Mouse (Mus musculus) megakaryocyte progenitor cell, adult 5-6 weeks (primary cell): ENCODE data around the gene 9430038I01Rik. TPM values are rescaled to one million over a fixed set of nuclear protein-coding genes. Genes with fewer than 3 reads are reported as not detected.
A peak's percentile ranks its signal among the peaks of the same experiment; 100 is the strongest.
"Not testable (repeated sequence)": the region's sequence is repeated elsewhere in the genome, so short reads cannot be mapped to it uniquely, and the experiment has no call there.

Experiments
- ATAC-seq: replicated peaks from 2 replicates; pipeline ENCODE4 v1.8.0; 2016; ENCODE audit warnings: mild to moderate bottlenecking, moderate TSS enrichment, inconsistent platforms; ENCODE audit not compliant: poor library complexity
- total RNA-seq, 2 experiments: library from RNA; stranded (forward) in 1 of 2; stranded (reverse) in 1 of 2; fragments of 157-497, 149-512 nt in 1 of 2; fragments of 200-1000 nt in 1 of 2; gene quantifications; 2 replicates each; pipeline versions ENCODE4 v1.2.3 to v1.2.4; 2015 to 2017

9430038I01Rik gene
- total RNA-seq (2015) = 13.1 and 16.8 TPM in 2 replicates
- 11.8 and 16.3 TPM in 2 replicates for total RNA-seq (2017)

DNA sequence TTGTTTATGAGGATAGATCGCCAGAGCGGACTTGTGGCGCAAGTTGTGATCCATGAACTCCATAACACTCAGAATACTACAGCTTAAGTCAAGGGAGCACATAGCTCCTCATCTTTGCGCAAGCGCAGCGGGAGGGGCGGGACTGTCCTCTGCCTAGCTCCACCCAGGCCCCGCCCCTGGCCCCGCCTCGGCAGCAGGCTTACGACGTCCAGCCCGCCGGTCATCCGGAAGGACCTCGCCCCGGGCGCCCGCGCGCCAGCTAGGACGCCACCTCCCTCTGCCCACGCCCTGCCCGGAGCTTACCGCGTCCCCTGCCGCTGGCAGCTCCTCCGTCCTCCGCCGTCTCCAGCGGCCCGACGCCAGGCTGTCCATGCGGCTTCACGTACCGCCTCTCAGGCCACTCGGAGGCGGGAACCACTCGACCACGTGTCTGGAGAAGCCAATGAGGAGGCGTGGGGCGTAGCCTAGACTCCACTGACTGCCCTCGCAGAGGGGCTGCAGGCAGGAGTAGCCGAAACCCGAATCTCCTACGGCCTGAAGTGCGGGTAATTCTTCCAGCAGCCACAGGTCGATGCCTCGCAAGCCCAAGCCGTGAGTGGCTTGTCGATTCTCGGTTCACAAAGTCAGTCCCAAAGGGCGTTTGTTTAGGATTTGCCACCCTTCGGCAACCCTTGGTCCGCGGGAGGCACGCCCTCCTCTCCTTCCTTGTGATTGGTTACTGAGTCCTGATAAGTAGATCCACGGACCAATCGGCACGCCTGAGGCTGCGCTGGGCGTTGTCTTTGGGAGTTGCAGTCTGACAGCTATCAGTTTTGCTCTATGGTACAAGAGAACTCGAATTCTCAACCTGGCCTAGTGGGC lies at the start of gene 9430038I01Rik:
9430038I01Rik (minus strand) TSS at position 426 of the 861 bp plus-strand sequence.
- peak; percentile 90 for ATAC-seq

DNA sequence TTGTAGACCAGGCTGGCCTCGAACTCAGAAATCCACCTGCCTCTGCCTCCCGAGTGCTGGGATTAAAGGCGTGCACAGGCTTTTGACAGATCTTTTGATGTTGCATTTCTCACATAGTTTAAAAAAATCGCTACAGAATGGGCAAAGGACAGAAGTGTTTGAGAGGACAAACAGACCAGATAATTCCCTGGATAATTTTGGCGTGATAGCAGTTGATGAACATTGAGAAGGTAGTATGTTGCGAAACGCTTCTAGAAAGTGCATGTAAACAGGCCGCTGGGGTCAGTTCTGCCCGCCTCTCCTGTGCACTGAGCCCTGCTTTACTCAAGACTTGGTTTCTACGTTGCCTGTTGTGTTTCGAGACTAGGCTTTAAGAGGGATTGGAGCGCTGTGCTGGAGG lies 34.8 kb upstream of the 9430038I01Rik start:
- ATAC-seq = no peak

DNA sequence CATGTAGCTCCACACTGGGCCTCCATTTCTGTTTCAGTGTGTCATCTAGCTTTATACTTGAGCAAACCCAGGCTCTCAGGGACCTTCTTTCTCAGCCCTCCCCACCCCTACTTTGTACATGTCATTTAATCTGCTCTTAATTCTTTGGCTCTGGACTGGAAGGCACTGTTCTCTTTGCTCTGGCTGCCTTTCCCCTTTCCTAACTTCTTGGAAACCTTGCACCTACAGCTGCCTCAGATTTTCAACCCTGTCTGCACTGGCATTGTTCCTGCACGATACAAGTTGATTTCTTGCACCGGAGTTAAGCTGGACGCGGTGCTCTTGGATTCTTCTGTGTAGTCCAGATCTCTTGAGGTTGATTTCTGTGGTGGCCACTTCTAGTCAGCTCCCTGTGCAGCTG lies 32.4 kb upstream of the 9430038I01Rik start:
- ATAC-seq = no peak

DNA sequence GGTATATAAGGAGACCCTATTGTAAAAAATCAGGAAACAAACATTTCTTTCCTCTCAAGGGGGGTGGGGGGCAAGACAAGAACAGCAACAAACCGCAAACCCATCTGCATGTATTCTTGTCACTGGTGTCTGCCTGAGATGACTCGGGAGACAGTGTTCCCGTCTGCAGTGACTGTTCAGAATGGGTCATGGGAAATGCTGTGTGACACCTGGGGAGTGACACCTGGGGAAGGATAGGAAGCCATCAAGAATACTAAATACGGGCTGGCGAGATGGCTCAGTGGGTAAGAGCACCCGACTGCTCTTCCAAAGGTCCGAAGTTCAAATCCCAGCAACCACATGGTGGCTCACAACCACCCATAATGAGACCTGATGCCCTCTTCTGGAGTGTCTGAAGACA lies 28.4 kb upstream of the 9430038I01Rik start:
- not testable (repeated sequence) for ATAC-seq

DNA sequence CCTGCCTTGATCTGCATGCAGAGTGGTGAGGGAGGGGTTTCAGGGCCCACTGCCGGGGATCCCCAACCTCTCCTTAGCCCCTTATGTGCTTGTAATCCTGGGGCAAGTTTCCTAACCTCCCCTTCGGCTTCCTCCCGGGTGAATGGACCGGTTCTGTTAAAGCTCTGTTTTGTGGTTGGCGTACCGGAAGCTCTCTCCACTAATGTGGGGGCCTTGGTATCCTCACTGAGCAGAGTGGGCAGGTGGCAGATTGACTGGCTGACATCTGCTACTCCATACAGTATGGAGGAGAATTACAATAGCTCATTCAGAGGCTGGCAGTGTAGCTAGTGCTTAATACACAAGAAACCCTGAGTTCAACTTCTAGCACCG lies 27.6 kb upstream of the 9430038I01Rik start:
- ATAC-seq = peak; percentile 29

DNA sequence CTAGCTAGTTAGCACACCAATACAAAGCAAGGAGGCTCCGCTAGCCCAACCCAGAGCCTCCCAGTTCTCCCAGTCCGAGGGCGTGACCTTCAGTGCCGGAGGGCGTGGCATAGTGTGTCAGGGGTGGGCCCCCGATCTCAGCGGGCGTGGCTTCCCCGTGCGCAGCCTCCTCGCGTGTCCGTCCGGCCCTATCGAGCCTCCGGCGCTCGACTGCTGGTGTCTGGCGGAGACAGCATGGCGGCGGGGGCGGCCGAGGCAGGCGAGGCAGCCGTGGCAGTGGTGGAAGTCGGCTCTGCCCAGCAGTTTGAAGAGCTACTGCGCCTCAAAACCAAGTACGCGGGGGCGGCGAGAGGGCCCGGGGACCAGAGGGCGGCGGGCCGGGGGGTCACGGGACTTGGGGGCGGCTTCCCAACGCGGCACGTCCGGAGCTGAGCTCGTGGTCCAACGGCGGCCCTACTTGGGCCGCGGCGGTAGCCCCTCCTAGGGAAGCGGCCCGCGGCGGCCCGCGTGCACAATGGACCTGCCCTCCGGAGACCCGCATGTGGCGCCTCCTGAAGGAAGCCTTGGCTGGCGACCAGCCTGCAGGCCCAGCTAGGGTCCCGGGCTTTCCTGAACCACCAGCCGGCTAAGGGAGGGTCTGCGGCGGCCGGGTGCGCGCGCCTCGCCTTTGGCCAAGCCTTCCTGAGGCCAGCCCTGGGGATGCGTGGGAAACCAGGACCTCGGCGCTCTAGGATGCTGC lies 27.0 kb upstream of the 9430038I01Rik start, which contains the start of gene Glrx3:
Glrx3 (plus strand) TSS at position 175 of the 739 bp plus-strand sequence.
- ATAC-seq = peak; percentile 97

DNA sequence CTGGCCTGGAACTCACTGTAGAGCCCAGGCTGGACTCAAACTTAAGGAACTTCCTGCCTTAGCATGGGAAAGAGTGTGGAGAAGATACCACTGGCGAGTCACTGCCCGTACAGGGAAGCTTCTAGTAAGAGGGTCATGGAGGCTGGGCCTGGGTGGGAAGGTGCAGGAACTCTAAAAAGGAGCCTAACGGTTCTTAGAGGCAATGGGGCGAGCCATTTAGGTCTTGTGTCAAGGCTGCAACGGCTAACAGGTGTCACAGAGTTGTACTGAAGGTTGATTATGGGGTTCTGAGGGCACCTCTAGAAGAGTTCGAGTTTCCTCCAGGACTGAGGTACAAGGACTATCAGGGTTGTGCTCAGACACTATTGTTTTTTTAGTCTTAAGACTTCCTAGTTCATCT lies 26.3 kb upstream of the 9430038I01Rik start:
- no peak for ATAC-seq

DNA sequence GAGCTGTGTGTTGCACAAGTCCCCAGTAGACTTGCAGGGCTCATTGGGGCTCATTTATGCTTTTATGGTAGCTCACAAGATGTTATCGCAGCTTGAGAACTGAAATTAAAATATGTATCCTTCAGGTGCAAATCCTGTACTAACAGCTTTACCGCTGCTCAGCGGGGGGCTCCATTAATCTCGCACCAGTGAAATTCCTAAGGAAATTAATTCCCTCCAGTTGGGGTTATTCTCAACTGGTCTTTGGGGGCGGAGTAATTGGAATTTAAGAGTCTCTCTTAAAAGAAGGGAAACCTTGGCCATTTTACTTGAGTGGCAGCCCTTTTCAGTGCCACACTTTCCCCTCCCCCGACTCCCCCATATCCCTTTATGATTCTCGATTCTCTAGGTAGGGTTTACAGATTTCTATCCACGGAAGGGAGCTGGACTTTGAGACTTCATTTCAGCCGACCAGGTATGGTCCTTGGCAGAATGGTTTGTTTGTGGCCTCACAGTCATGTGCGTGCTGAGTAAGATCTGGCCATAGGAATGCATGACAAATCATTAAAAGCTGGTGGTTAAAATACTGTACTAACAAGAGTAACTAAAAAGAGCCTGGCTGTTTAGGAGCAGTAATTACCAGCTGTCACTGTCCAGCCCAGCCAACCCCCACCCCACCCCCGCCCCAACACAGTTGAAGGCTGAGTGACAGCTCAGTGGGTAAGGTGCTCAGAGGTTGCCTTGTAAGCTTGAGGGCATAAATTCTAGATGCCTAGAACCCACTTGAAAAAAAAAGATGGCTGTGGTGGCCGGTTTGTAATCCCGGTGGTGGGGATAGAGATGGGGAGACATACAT lies 21.4 kb upstream of the 9430038I01Rik start:
- no peak for ATAC-seq

DNA sequence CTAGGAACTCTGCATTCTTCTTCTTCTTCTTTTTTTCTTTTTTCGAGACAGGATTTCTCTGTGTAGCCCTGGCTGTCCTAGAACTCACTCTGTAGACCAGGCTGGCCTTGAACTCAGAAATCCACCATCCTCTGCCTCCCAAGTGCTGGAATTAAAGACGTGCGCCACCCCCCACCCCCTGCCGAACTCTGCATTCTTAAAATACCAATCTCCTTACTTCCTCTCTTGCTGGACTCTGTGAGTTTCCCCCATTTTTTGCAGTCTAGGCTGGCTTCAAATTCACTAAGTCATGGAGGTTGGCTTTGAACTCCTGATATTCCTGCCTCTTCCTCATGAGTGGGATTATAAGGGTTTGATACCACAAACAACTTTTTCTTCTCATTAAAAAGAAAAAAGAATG lies 16.1 kb upstream of the 9430038I01Rik start:
- ATAC-seq = no peak

DNA sequence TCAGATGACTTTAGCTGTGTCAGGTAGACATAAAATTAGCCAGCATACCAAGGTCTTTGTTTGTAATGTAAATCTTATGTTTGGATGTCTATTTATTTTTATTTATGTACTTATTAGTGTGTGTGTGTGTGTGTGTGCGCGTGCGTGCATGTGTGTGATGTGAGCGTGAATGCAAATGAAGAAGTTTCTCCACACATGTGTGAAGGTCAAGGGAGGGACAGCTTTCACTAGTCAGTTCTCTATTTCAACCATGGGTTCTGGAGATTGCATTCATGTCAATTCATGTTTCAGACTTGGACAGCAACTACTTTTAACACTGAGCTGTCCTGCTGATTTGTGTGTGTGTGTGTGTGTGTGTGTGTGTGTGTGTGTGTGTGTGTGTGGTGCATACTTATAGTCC lies 10.7 kb upstream of the 9430038I01Rik start:
- 0 out of 2 replicates have a peak, but pooled peaks have one; percentile 26 for ATAC-seq

DNA sequence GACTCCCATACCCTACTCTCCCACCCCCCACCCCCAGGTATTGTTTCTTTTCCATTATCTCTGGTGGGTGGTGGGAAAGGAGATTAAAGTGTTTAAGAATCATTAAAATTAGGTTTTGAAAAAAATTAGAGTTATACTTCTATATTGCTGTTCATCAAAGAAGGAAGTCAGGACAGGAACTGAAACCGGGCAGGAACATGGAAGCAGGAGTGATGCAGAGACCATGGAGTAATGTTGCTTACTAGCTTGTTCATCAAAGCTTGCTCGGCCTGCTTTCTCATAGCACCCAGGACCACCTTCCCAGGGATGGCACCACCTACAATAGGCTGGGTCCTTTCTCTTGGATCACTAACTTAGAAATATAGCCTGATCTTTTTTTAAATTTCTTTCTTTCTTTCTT lies 10.0 kb upstream of the 9430038I01Rik start:
- ATAC-seq = peak; percentile 72

DNA sequence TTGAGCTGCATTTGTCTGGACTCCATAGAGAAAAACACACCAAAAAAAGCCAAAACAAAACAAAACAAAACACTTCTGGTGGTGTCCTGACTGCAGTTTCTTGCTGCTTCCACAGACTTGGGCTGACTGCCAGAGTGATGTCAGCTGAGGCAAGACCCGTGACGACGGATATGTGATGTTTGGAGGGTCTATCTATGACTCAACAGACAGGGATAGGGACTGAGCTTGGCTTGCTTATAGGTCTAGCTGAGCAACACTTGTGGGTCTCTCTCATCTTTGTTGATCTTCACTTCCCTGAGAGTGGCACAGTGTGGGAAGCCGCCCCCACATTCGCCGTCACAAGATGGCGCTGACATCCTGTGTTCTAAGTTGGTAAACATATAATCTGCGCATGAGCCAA lies 4.1 kb upstream of the 9430038I01Rik start:
- ATAC-seq = no peak

DNA sequence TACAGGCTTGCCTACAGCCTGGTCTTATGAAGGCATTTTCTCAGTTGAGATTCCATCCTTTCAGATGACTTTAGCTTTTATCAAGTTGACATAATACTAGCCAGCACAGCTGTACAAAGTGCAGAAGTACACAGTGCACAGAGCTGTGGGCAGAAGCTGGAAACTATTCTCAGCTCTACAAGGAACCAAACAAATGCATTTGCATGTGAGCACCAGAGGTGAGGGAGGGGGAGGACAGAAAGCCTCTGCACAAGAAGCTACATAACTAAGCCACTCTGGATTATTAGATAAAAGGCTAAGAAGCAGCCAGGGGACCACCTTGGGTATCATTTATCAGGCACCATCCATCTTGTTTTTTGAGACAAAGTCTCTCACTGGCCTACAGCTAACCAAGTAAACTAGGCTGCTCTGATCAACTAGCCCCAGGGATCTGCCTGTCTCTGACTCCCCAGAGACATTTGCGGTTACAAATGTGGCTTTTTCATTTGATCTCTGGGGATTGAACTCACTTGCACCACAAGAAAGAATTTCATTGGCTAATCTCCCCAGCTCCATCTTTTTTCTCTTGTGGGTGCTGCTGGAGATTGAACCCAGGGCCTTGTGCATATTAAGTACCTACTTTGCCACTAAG lies 3.0 kb downstream of the 9430038I01Rik start:
- no peak for ATAC-seq

DNA sequence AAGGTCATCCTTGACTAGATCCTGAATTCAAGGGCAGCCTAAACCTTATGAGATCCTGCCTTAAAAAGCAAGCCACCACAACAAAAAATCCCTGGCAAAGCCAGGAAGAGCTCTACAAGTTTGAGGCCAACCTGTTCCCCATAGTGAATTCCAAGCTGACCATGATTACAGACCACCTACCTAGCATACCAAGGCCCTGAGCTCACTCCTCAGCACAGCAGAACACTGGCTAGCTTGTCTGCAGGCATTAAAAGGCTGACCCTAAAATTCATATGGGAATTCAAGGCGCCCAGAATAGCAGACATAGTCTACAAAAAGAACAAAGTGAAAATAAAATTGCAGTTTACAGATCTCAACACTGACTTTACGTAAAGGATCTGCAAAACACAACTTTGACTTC lies 6.4 kb downstream of the 9430038I01Rik start:
- ATAC-seq = no peak

DNA sequence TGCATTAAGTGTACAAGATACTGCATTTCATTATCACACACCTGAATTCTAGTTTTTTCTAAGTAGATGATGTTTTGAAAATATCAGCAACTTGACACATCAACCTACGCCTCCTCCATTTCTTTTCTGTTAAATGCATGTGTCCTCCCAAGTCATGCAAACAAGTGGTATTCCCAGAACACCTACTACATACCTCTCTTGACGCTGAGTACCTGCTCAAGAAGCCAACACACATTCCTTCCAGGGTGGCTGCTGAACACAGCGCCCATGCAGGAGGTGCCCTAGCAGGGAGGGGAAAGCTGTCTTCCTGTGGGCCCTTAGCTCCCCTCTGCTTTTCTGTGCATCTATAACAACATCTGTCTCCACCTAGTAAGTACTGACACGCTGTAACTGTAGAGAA lies 11.6 kb downstream of the 9430038I01Rik start:
- ATAC-seq = no peak

DNA sequence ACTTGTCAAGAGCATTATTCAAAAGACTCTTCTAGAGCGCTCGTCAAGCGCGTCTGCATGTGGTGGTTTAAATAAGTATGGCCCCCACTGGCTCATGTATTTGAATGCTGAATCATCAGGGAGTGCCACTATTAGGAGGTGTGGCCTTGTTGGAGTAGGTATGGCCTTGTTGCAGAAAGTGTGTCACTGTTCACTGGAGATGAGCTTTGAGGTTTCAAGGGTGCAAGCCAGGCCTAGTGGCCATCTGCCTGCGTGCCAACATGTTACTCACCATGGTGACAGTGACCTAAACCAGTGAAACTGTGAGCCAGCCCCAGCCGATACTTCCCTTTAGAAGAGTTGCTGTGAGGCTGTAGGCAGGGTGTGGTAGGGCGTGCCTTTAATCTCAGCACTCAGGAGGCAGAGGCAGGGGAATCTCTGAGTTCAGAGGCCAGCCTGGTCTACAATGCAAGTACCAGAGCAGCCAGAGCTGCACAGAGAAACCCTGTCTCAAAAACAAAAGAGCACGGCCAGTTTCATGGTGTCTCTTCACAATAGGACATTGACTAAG lies 13.1 kb downstream of the 9430038I01Rik start:
- no peak for ATAC-seq

DNA sequence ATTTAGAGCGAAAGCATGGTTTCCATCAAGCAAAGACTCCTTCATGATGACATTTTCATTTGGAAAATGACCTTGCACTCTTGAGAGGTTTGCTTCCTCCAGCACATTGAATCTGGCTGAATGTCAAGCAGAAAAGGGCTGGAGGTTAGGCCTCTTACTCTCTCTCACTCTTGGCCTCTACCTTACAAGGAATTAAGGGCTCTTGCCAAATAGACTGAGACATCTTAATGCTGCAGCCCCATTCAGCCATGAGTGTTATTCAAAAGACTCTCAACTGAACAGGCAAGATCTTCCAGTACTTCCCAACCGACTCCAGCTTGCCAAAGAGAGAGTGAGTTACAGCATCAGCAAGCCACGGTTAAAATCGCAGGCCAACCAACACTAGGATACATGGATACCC lies 15.1 kb downstream of the 9430038I01Rik start:
- no peak for ATAC-seq

DNA sequence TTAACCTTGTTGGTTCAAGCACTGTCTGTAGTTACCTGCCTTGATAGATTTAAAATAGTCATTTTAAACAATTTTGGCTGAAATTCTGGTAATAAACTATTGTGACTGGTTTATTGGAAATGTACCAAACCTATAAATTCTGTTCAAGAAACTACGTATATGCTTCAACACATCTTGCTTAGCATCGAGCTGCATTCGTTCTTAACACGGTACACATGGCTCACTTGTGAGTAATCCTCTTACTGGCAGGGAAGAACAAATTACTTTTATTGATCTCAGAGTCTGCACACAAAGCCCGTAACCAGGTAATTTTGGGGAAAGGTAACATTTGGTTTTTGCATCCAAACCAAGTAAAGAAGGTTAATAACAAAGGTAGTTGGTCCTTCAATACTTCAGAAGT lies 22.7 kb downstream of the 9430038I01Rik start:
- no peak for ATAC-seq

DNA sequence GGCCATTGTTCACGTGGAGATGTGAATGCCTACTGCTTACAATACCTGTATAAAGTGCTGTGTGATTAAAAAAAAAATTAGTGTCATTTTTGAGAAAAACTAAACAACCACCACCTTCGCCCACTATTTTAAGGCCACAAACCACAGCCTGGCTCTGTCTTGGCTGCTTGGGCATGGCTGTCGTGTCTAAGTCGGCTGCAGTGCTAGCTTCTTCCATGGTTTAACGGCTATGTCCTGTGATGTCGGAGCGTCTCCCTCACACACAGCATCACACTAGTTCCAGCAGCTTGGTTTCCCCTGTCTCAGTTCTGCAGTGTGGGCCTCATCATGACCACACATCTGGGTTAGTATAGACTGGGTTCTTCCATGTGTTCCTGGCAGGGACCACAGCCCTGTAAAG lies 35.6 kb downstream of the 9430038I01Rik start:
- no peak for ATAC-seq

DNA sequence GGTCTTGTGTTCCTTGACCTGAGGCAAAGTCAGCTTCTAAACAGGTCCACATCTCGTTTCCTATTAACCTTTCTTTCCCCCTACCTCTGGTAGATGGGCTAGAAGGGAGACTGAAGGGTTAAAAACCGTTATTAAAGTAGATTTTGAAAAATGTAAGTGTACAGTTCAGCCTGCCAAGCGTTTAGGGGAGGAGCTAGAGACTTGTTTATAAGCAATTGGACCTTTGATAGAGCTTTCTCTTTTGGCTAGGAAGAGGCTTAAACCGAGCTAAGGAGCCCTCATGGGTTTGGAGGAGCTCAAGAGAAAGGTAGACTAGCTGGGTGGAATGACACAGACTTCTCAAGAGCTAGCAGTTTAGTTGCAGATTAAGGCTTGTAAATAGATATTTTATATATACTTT lies 38.8 kb downstream of the 9430038I01Rik start:
- ATAC-seq = peak; percentile 60
